Comparison of ENCODE assay signal across 12 mouse cellular contexts in the genomic region with DNA sequence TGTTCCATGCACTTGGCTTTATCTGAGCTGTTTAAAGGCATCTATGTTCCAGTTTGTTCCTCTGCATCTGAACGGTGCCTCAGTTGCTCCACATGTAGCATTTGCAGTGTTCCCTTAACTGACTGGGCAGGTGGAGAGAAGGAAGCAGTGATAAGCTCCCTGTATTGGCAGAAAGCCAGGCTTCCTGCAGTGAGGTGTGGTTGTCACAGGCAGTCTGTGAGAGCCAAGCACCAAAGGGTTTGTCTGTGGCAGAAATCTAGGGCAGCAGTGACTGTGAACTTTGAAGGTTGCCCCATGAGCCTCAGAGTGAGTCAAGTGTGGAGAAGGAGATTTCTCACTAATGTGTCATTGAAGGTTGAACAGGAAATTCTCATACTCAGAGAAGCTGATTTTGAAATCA. TPM values are rescaled to one million over a fixed set of nuclear protein-coding genes. Genes with fewer than 3 reads are reported as not detected.
A peak's percentile ranks its signal among the peaks of the same experiment; 100 is the strongest.
DNase-seq lines count a peak whose midpoint lies in the region; ATAC-seq and TF ChIP-seq lines count a peak whose summit lies in the region.
"Had no signal": no experiment of that assay in that cellular context is flagged by ENCODE, and none has a peak within 500 bp of the region (broad histone marks: within the 10 kb centered on the region; RNA-seq: fewer than 3 reads in every experiment).

No protein-coding gene starts in this region.

- H3K4me3 ChIP-seq in thymus, adult 2 months (ENCODE audit: control insufficient read depth, insufficient read depth, low read length) = no peak overlapping the region
- no peak overlapping the region for H3K4me3 ChIP-seq in hindbrain, embryonic 12.5 days
- H3K4me3 ChIP-seq: heart, embryonic 13.5 days; midbrain, embryonic 10.5 days had no signal

- no peaks in the 10 kb centered on the region for H3K4me1 ChIP-seq in thymus, adult 2 months (replicated peaks; ENCODE audit: control insufficient read depth, insufficient read depth, low read length)
- H3K4me1 ChIP-seq in hindbrain, embryonic 12.5 days = no peaks in the 10 kb centered on the region
- H3K4me1 ChIP-seq: heart, embryonic 13.5 days; midbrain, embryonic 10.5 days had no signal

- DNase-seq in cerebellum, postnatal 25 days = peak; percentile 1 to 2
- DNase-seq in cerebellum, adult 18-20 months = no peak
- DNase-seq in retina, postnatal 1 day = peak; percentile 0
- no peak for DNase-seq in retina, embryonic 14.5 days (ENCODE audit: low spot score)
- DNase-seq in thymus, adult 2 months = peak; percentile 1
- DNase-seq in heart, adult 11 months = no peak

- H3K9me3 ChIP-seq in hindbrain, embryonic 12.5 days (replicated peaks) = no peaks in the 10 kb centered on the region; the same call in 1 of the 2 replicates
- H3K9me3 ChIP-seq: midbrain, embryonic 10.5 days had no signal

- 6% methylated on average over 1 of the region's 1 CpGs for WGBS in thymus, adult 2 months
- 85% methylated on average over 1 of the region's 1 CpGs for WGBS in hindbrain, embryonic 12.5 days

- H3K36me3 ChIP-seq in thymus, adult 2 months (ENCODE audit: control insufficient read depth, insufficient read depth, low read length) = no peaks in the 10 kb centered on the region
- no peaks in the 10 kb centered on the region for H3K36me3 ChIP-seq in hindbrain, embryonic 12.5 days
- H3K36me3 ChIP-seq: heart, embryonic 13.5 days; midbrain, embryonic 10.5 days had no signal

- no peak overlapping the region for H3K27ac ChIP-seq in thymus, adult 2 months (ENCODE audit: control insufficient read depth, insufficient read depth, low read length)
- H3K27ac ChIP-seq in hindbrain, embryonic 12.5 days = no peak overlapping the region
- H3K27ac ChIP-seq: heart, embryonic 13.5 days; kidney, postnatal 0 days; midbrain, embryonic 10.5 days had no signal

- no peak overlapping the region for H3K4me2 ChIP-seq in hindbrain, embryonic 12.5 days (replicated peaks)
- H3K4me2 ChIP-seq: heart, embryonic 13.5 days had no signal

- H3K27me3 ChIP-seq in thymus, adult 2 months (ENCODE audit: control insufficient read depth, insufficient read depth, low read length) = no peaks in the 10 kb centered on the region
- H3K27me3 ChIP-seq in hindbrain, embryonic 12.5 days = no peaks in the 10 kb centered on the region
- H3K27me3 ChIP-seq: heart, embryonic 13.5 days had no signal

- peak; percentile 45; the same call in 1 of the 2 replicates for ATAC-seq in common myeloid progenitor, adult 5-6 weeks (replicated peaks; ENCODE audit: low read depth, poor library complexity, severe bottlenecking)
- ATAC-seq in hindbrain, embryonic 12.5 days (ENCODE audit: low FRiP score) = no peak

- TF ChIP-seq CTCF in thymus, adult 2 months (IDR thresholded peaks at IDR 0.05; ENCODE audit: borderline replicate concordance, control insufficient read depth, extremely low read depth, insufficient read depth, low read length, poor library complexity) = no peak

- no peak for TF ChIP-seq POLR2A in thymus, adult 2 months (IDR thresholded peaks at IDR 0.05; ENCODE audit: control insufficient read depth, extremely low read depth, insufficient read depth, low read length, poor library complexity)

- no peak overlapping the region for H3K9ac ChIP-seq in hindbrain, embryonic 12.5 days
- H3K9ac ChIP-seq: heart, embryonic 13.5 days had no signal

RNA-seq across cellular contexts. Expression of gene Klrc1, which starts 1.6 kb away (rescaled TPM):
- not detected in 2 replicates for total RNA-seq in common myeloid progenitor, adult 5-6 weeks (2017)
- 0.17 and 0.57 TPM in 2 replicates for polyA plus RNA-seq in thymus, adult 2 months (2012; rRNA removed)
- not detected in 2 replicates for polyA plus RNA-seq in hindbrain, embryonic 12.5 days (2016; fragmentation: Nextera tagmentation; extraction: Ambion mirVana)
- polyA plus RNA-seq: heart, embryonic 13.5 days; kidney, postnatal 0 days; limb, embryonic 11.5 days; midbrain, embryonic 10.5 days had no signal

RNA-seq across cellular contexts. Expression of gene Klrc2, which starts 19.9 kb away (rescaled TPM):
- not detected in 2 replicates for total RNA-seq in common myeloid progenitor, adult 5-6 weeks (2017)
- 0.42 and 0.65 TPM in 2 replicates for polyA plus RNA-seq in thymus, adult 2 months (2012; rRNA removed)
- not detected in 2 replicates for polyA plus RNA-seq in hindbrain, embryonic 12.5 days (2016; fragmentation: Nextera tagmentation; extraction: Ambion mirVana)
- polyA plus RNA-seq: heart, embryonic 13.5 days; kidney, postnatal 0 days; limb, embryonic 11.5 days; midbrain, embryonic 10.5 days had no signal

RNA-seq across cellular contexts. Expression of gene Klri1, which starts 36.6 kb away (rescaled TPM):
- not detected in 2 replicates for total RNA-seq in common myeloid progenitor, adult 5-6 weeks (2017)
- polyA plus RNA-seq in thymus, adult 2 months (2012; rRNA removed) = not detected in 2 replicates
- polyA plus RNA-seq in hindbrain, embryonic 12.5 days (2016; fragmentation: Nextera tagmentation; extraction: Ambion mirVana) = not detected in 2 replicates
- polyA plus RNA-seq: heart, embryonic 13.5 days; kidney, postnatal 0 days; limb, embryonic 11.5 days; midbrain, embryonic 10.5 days had no signal

RNA-seq across cellular contexts. Expression of gene Klrc3, which starts 37.2 kb away (rescaled TPM):
- total RNA-seq in common myeloid progenitor, adult 5-6 weeks (2017) = not detected in 2 replicates
- 0.40 TPM in 1 of 2 replicates, not detected in the other for polyA plus RNA-seq in thymus, adult 2 months (2012; rRNA removed)
- not detected in 2 replicates for polyA plus RNA-seq in hindbrain, embryonic 12.5 days (2016; fragmentation: Nextera tagmentation; extraction: Ambion mirVana)
- polyA plus RNA-seq: heart, embryonic 13.5 days; kidney, postnatal 0 days; limb, embryonic 11.5 days; midbrain, embryonic 10.5 days had no signal

RNA-seq across cellular contexts. Expression of gene Klrk1, which starts 56.7 kb away (rescaled TPM):
- 2.5 and 2.6 TPM in 2 replicates for total RNA-seq in common myeloid progenitor, adult 5-6 weeks (2017)
- polyA plus RNA-seq in thymus, adult 2 months (2012; rRNA removed) = 0.55 and 1.1 TPM in 2 replicates
- 0.25 TPM in 2 replicates for polyA plus RNA-seq in hindbrain, embryonic 12.5 days (2016; fragmentation: Nextera tagmentation; extraction: Ambion mirVana)
- polyA plus RNA-seq: heart, embryonic 13.5 days; limb, embryonic 11.5 days had no signal

Comparison
In these comparisons a context has a peak if more than half of its experiments do, and no peak if none do; other contexts are left out.
1. DNase-seq: peak in cerebellum, postnatal 25 days (2 of 2), retina, postnatal 1 day (single experiment) and thymus, adult 2 months (single experiment); none in cerebellum, adult 18-20 months (0 of 2), retina, embryonic 14.5 days (single experiment) and heart, adult 11 months (single experiment).